Mouse (Mus musculus) layer of hippocampus, adult 8-10 months (tissue): Measurements from ENCODE around the gene Astn2. TPM values are rescaled to one million over a fixed set of nuclear protein-coding genes. Genes with fewer than 3 reads are reported as not detected.

ENCODE experiments used
- DNase-seq, 2 experiments: peaks; one replicate each; pipeline ENCODE4 v3.0.0; 2022; ENCODE audit warnings: low spot score in 2 of 2
- total RNA-seq, 4 experiments: library from RNA; stranded (reverse); gene quantifications; 2 replicates each; pipeline ENCODE4 v1.2.4; 2022

Astn2 gene
- total RNA-seq, 4 experiments from 2014 or later, result 26.5 to 27.7 (median 27.3) TPM

DNA sequence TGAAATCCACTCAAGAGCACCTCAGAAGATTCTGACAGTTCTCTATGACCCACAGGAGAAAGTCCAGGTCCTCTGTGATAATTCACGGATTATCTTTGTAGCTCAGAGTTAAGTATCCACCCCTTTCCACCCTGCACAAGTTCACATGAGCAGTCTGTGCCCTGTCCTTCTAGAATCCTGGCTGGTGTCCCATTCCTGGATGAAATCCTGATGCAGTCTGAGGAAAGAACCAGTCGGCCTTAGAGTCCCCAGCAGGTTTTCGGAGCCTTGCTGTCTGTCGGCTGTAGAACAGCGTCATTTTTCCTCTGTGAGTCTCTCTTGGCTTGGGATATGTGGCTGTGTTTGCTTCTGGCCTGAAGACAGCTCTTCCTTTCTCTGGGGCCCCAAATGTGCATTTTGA is 978.0 kb downstream of the Astn2 start:
- no peak for DNase-seq

DNA sequence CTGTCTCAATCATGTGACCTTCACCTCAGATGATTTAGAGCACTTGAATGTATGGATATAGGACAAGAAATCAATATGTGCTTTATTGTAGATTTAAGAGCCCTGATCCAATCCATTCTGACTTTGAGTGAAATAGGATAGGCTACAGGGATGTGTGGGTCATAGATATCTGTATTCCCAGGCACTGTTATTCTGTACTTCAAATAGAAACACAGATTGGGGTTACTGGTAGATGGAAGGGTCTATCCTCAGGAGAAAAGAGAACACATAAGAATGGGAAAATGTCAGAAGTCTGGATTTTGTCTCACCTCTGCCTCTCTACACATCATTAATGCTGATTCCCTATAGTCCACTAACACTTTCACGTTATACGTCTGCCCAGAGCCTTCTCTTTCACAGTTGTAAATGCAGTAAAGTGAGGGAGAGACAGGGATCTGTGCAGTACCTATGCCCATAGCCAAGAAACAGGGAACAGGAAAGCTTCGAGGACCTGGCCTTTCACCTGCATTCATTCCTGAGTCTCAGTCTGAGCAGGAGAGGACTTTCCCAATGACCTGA is 981.3 kb downstream of the Astn2 start:
- DNase-seq, result no peak

DNA sequence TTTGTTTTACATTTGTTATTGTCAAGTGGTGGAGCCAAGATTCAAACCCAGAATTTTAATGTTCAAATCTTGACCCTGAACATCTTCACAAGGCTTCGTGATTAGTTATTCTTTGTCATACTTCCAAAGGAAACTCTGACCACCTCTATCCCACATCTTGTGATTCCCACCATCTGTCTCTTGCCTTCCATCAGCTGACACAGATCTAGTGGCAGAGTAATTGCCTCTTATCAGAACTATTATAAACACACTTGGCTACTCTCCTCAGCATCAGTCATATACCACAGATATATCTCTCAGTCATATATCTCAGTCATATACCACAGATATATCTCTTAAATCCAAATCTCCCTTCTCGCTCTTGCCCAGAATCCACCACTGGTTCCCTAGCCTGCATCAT is 983.1 kb downstream of the Astn2 start:
- DNase-seq, result no peak

DNA sequence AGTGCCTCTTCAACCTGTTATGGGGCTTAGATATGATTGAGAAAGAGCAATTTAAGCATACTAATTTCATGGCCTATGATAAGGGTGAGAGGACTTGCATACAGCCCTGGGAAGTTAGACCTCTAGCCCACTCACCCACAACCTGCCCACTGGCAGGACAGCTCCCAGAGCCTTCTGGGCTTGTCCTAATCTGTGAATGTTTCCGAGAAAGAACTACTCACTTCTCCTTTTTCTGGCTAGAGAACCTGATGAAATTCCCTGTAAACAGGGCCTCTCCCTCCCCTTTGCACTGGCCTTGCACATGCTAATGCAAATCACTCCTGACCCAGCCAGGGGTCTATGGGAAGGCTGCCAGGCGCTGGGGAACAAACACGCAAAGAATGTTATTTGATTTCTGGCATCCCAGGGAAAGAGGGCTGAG is 983.9 kb downstream of the Astn2 start:
- no peak for DNase-seq

DNA sequence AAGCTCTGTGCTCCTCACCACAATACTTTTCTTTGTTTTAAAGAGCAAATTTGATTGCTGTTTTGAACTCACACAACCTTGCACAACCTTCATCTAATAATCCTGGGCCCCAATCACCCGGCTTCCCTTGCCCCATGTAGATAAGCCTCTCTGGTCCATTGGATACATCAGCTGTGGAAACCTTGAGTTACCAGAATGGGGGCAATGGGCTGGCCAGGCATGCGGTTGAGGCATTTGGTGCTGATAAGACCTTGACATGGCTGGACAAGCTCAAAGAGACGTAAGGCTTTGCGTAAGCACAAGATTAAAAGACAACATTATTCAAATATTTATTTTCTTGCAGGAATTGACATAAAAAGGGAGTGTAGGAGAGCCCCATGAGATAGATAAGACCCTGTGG is 988.9 kb downstream of the Astn2 start:
- DNase-seq, result no peak

DNA sequence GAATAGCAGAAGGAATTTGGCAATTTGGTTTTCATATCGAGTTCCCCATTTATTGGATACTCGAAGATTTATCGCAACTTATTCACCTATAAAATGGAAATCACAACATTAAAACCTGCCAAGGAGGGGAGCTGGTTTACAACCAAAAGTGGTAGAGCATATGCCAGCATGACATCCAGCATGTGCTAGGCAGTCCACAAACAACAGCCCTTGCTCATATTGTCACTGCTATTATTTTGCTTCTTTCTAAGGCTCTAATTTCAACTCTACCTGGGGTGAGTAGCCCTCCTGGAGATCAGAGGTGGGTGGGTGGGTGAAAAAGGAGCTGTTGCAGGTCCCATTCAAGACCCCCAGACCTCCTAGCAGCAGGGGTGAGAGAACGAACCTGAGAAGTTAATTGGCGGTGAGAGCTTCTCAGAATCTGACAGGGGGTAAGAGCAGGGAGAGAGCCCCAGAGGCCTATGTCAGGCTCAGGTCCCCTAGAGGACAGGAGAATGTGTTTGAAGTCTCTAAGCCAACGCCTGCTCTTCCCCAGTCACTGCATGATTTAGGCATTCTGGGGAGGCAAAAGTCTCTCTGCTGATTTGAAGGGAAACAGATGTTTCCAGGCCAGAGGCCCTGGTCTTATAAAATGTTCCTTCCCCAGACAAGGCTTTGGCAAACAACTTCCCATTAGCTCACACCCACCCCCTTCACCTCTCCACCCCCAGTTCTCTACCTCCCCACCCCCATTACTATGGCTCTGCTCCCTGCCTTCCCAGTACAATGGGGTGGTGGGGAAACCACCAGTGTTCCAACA is 1001.4 kb downstream of the Astn2 start:
- DNase-seq, result no peak

DNA sequence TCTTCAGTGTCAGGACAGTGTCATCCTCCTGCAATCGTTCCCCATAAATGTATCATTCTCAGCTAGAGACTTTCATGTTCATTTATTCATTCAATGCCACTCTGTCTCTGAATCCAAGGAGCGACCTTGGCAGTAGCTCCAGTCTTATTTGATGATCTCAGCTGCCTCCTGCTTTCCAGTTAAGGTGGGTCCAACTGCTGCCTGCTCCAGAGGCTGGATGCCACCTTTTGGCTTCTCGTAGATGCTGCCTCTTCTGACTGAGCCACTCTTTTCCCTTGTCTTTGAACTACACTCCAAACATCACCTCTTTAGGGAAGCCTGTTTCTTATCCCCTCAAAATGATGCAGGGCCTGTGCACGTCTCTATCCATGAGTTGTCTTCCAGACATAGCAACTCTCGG is 1002.1 kb downstream of the Astn2 start:
- no peak for DNase-seq

DNA sequence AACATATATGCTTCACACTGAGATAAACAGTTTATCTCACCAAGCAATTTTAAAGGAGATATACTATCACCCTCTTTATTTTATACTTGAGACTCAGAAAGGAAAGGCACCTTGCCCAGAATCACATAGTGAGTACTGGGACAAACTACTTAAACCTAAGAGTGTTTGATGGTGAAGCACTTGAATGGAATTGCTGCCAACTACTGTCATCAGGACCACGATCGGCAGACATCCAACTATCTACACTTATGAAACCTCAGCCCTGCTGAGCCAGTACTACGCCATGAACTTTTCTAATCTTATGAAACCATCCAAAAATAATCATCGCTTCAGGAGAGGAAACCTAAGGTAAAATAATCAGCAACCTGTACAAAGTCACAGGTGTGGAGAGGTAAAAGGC is 1005.0 kb downstream of the Astn2 start:
- no peak for DNase-seq

DNA sequence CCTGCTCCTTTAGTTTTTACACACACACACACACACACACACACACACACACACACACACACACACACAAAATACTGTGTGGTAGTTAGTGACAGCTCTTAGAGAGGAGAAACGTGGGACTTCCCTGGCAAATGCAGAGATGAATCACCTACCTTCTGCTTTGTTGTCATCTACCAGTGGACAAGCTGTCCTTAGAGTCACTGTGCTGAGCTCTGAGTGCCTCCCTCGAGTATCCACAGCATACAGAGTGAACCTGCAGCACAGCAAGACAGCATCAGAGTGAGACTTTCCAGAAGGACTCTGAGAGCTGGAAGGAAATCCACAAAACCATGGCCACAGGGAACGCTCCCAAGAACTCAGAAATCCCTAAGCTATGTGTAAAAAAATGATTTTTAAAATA is 1007.6 kb downstream of the Astn2 start:
- peak; percentile 9 to 11 for DNase-seq

DNA sequence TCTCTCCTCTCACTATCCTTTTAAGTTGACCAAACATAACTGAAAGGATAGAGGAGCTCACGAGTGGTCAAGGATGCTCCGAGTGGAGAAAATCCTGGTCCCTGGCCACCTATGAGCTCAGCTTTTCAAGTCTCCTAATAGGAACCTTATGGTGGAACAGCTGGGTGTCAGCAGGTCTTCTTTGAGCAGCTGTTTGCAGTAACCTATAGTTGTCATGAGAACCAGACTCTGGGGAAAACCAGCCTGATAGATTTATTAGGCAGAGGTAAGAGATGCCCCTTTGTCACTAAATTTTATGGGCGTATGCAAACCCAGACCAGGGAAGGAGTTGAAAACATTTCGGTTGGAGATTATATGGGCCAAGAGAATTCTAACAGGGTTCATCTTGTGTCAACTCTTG is 1013.4 kb downstream of the Astn2 start:
- DNase-seq, result no peak

DNA sequence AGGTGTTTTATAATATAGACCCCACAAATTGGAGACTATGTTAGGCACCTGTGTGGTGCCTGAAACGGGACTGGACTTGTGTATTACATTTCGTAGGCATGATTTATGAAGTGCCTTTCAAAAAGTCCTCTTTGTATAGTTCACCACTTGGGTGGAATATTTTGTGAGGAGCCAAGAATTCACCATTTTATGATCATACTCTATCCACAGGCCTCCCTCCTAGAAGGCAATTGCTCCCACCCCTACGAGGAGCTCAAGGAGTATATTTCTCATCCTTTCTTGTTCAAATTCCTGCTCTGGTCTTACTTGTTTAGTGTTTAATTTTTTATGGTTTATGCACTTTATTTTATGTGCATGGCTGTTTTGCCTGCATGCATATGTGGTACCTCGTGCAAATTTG is 1021.3 kb downstream of the Astn2 start:
- no peak for DNase-seq

DNA sequence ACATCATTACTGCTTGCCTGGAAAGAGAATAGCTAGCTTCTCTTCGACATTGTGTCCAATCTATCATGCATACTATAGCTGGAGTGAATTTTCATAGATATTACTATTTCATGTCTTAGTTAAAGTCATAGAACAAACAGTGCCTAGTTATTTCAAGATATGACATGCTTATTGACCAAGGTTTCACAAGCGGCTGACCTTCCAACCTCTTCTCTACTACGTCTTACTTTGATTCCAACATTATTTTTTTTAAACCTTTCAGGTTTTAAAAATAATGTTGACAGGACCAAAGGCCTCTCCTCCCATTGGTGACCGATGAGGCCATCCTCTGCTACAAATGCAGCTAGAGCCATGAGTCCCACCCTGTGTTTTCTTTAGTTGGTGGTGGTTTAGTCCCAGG is 1025.0 kb downstream of the Astn2 start:
- no peak for DNase-seq

DNA sequence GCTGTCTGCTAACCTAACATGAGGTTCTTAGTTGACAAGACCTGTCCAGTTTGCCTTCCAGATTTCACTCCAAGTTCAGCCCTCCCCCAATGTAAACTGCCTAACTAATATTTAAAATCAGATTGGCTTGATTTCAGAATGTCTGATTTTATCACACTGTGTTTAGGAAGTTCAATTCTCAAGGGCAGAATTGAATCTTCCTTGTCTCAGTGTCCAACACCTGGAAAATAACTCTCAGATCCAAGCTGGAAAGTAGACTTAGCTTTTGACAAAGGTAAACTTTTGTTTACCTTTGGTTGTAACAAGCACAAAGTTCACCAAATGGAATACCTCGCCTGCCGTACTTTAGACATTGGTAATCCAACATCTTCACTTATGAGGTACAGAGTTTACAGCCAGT is 1027.8 kb downstream of the Astn2 start:
- no peak for DNase-seq

DNA sequence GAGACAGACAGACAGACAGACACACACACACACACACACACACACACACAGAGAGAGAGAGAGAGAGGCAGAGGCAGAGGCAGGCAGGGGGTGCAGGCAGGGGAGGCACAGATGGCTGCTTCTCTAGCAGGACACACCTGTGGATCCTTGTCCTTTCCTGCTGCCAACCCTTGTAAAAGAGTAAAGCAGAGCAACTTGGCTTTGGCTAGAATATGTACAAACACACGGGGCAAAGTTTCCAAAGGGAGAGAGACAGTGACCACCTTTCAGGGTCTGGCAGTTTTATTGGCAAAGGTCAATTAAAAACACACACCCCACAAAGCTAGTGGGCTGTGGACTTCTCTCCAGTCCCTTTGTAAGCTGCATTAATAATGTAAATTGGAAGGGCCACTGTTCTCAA is 1030.6 kb downstream of the Astn2 start:
- no peak for DNase-seq

DNA sequence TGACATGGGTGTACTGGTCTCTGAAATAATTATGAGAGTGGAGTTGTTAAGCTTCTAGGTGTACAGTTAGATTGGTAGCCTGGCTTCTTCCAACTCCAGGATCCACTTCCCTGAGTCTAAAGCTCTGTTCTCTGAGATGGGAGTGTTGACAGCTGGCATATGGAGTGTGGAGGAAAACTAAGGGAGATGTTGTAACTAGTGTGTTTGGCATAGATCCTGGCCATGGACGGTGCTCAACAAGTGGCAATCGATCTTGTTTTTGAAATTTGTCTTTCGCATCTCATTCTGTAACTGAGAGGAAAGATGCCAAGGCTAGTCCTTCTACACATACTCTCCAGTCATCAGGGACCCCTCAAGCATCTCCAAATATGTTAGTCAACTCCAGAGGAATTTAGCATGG is 1031.7 kb downstream of the Astn2 start:
- no peak for DNase-seq

DNA sequence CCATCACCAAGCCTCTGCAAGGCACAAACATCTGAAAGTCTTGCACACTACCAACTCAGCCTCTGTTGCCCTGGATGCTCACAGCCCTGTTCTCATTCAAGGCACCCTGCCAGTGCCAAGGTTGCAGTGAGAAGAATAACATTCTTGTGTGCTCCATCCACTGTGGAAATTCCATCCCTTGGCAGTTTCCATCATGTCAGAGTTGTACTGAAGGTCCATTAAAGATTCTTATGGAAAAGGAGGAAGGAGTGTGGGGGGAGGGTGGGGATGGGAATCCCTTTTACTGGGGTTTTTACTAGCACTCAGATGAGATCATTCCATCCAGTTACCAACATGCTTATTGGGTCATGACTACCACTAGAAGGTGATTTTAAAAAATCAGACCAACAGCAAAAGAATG is 1037.3 kb downstream of the Astn2 start:
- DNase-seq, result no peak

DNA sequence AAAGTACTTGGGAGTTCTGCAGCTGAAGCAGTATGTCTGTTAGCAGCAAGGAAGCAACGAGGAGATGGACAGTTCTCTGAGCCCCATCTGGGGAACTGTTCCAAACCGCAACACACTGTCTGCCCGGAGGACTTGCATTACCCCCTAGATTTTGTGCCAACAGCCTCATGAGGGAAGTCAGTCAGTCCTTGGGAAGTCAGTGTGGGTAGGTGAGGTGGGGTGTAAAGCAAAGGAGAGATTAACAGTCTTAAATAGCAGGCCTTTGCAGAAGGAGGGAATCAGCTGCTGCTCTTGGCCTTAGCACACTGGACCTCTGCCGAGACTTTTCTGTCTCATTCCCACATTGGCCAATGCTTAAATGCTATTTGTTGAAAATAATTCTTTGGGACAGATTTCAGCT is 1049.8 kb downstream of the Astn2 start:
- no peak for DNase-seq

DNA sequence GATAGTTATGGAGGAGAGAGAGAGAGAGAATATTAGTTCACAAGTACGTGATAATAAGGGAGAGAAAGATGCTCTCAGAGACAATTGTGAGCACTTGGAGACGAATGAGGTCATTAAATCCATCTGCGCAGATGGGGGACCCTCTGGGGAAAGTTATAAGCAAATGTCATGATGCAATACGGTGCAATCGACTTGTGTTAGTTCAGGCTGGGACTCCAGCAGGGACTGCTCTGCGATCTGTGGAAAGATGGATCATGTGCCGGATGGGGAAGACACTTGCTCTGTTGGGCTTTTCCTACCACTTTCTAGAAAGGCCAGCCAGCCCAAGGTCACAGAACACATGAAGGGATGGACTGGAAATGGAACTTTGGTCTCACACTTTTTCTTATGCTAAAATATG is 1053.9 kb downstream of the Astn2 start:
- DNase-seq, result no peak

DNA sequence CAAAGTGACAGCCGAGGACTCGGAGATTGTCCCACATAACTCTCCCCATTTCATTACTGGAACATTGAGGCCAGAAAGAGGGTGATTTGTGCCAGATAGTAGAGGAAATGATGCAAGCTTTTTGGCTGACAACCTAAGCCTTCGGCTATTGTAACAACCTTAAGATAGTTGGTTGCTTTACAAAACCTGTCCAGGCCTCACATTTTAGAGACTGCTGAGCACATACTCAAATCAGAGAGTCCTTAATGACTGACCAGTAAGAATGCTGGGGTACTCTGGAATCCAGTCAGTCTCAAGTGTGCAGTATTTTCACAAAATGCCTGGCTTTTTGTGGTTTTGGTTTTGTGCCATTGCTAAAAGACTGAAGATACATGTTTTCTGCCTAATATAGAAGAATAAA is 1062.6 kb downstream of the Astn2 start:
- no peak for DNase-seq

DNA sequence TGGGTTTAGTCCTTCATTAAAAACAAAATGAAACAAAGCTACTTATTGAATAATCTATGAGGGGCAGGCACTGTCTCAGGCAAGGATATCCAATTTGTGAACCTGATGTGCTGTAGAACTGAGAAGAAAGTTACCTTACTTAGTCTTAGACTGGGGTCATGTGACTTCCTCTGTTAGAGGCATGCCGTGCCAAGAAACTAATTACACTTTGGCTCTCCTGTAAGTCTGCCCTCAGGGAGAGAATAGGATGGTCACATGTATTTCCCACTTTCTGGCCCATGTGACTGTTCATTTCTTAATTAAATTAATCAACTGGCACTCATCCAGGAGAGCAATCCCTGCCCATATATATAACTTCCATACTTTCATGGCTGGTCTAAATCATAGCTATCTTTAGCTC is 1070.7 kb downstream of the Astn2 start:
- DNase-seq, result no peak
